Mouse (Mus musculus) spleen, postnatal 14 days (tissue): Measurements from ENCODE around the gene Atp13a4.

ENCODE experiments used
- DNase-seq, 2 experiments: peaks; one replicate each; pipeline ENCODE4 v3.0.0; 2021 to 2022; ENCODE audit warnings: low spot score in 2 of 2

Gene Atp13a4

DNA sequence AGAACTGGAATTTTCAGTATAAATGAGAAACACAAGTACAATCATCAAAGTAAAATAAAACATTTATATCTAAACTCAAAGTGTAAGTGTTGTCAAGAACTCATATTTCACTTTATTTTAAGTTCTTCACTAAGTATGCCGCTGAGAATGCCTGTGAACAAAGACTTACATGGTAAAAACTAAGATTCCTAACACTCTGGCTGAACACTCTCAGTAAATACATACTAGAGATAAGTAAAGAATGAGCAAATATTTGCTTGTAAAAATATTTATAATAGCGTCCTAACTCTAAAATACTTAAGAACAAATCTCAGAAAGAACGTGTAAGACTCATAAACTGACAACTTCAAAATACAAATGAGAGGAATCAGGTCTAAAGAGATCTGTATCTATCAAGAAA, 80.9 kb downstream of the Atp13a4 start:
- no peak for DNase-seq

DNA sequence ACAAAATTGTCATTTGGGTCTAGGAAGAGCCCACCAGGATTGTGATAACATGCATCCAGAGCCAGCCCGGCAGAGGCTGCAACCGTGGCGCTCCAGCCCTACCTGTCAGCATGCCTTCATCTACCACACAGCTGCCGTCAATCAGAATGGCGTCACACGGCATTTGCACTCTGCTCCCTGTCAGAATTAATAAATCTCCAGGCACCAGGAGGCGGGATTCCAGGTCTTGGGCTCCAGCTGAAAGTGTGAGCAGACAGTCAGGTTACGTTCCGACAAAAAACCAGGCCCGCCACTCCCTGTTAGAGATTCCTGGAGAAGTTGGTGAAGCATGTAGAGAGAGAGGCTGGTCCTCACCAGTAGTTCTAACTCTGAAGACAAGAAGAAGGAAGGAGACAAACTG, 85.3 kb downstream of the Atp13a4 start:
- DNase-seq, result no peak

DNA sequence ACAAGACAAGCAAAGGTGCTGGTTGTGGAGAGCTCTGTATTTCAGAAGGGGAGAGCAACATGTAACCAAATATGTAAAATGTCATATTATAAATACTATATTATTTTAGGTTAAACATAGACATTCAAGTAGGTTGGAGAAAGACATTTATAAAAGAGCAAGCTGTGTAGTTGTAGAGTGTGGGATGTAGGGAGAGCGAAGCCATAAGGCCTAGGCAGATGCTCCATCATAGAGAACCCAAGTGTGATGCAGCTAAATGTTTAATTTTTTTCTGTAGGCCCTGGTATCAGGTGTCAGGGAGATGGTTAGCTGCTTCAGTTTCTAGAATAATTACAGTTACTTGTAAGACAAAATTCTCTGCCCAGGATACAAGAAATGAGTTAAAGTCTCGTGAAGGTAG, 87.8 kb downstream of the Atp13a4 start:
- DNase-seq, result no peak

DNA sequence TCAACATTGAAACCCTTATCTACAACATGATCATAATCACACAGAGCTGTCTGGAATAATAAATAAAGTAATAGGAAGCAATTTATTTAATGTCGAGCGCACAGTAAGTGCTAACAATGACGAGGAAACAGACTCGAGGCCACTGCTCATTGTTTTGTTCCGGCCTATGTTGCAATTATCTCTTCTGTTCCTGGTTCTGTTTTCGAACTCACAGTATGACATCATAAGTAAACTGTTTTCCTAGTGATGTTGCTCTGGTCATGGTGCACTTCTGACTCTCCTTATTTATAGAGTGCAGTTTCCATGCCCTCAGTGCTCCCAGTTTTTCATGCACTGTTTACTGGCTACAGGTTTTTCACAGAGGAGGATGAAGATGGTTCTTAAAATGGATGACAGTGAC, 91.4 kb downstream of the Atp13a4 start:
- DNase-seq, result no peak

DNA sequence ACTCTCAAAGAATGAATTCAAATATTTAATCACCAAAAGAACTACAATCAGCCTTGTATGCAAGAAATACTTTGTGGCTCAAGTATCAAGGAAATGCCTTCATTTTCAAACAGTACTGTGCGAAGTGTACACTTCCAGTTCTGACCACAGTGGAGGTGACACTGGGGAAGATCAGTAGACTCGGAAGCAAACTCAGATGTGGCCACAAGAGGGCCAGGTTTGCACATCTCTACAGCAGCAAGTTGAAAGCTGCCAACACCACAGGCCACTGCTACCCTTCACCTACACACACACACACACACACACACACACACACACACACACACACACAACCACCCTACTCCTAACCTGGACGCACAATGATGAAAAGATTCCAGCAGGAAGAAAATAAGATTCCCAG, 93.0 kb downstream of the Atp13a4 start:
- no peak for DNase-seq

DNA sequence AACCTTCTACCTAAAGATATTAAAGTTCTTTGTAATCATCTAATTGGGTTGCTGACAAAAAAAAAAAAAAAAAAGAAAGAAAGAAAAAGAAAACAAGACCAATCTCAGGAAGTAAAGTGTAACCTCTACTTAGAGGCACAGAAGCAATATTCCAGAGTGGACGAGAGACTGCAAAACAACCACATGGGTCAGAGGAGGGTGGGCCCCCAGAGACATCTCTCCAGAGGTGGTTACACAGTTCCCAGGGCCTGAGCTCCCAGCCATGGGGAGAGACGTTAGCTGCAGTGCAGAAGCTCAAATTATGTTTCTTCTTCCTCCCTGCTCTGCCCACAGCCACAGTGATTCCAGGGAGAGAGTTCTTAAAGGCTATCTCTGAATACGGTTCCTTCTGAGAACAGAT, 102.5 kb downstream of the Atp13a4 start:
- DNase-seq, result no peak

DNA sequence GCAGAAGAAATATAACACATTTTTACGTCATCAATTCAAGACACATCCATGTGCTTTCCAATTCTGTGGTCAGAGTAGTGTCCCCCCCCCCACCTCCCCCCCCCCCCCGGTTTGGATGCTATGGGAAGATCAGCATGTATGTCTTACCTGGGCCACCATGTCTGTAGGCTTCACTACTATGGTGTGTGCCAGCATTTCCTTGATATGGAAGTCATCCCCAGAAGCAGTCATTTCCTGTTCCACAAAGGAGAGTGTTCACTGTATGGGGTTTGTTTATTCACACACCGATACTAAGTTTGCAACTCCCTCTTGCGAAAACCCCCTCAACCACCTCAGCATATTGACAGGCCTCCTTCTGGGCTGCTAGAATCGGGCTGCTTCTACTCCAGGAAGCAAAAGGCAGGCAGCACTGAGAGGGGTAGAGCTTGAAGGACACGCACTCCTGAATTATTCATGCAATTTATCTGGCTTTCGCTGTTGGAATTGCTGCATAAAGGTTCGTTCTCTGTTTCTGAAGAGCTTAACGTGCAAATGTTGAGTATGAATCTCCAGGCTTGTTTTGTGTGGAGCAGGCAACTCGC, 103.2 kb downstream of the Atp13a4 start:
- no peak for DNase-seq

DNA sequence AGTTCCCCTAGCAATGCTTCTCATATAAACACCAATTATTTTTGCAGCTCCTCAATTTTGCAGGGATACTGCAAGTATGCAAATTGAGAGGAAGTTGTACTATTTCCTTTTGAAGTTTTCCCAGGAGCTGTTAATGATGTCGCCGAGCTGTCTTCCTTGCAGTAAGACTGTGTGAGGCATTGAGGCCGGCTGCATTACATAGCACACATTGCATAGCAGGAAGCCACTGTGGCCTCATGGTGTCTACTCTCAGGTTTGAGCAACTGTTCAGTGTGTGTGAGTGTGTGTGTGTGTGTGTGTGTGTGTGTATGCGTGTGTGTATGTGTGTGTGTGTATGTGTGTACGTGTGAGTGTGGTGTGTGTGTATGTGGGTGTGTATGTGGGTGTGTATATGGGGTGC, 106.6 kb downstream of the Atp13a4 start:
- DNase-seq, result no peak

DNA sequence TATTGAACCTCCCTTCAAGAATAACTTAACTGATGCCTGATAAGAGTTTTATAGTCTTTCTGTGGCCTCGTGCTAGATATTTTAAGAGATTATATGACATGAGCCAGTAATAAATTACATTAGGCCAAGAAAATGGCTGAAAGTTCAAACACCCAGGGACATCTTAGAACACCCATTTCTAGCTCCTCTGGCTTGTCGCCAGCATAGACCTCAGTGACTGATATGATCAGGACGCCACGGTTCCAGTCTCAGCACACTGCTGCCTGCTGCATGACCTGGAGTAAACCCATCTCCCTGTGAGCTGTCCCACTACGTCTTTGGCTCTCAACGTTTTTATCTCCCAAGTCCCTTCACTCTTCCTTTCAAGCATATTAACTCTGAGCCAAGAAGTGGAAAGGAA, 108.9 kb downstream of the Atp13a4 start:
- no peak for DNase-seq

DNA sequence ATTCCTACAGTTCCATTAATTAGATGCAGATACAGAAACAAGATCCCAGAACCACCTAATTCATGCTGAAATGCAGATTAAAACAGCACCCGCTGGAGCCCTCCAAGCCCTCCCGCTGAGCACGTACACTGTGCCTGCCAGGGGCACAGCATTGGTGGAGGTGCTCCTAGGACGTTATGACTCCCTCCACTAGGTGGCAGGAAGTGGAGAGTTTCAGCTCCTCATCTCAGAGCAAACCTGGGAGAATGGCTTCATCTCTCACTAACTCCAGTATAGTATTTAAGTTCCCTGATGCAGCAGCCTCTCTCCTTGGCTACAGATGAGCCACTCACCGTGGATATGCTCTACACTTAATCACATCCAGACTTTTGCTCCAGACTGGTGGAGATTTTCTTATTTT, 110.0 kb downstream of the Atp13a4 start:
- no peak for DNase-seq

DNA sequence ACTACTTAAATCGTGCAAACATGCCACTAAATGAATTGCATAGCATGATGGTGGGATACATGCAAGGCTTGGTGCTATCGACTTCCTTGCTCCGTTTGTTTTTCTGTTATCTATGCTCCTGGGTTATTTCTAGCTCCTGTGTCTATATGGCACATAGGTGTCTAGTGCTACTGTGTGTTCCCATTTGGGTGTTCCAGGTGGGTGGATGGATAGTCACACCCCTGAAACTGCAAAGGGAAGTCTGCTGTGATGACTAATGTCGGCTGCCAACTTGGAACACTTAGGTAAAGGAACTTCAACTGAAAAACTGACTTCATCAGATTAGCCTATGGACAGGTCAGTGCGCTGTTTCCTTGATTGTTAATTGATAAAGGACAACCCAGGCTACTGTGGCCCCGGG, 129.8 kb downstream of the Atp13a4 start:
- DNase-seq, result no peak

DNA sequence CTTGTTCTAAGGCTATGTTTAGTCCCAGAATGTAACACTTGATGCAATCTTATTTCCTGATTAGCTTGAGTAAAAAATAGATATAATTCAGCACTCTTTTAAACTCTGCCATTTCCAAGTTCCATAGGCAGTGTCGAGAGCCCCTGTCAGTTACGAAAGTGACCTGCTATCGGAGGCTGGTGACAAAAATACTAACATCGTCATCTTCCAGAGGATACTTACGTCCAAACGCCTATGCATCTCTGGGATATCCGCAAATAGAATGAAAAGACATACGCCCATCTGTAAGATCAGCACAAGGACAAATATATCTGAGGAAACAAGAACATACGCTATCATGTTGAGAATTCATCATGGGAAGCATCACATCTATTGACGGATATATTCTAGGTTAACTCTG, 137.3 kb downstream of the Atp13a4 start:
- no peak for DNase-seq

DNA sequence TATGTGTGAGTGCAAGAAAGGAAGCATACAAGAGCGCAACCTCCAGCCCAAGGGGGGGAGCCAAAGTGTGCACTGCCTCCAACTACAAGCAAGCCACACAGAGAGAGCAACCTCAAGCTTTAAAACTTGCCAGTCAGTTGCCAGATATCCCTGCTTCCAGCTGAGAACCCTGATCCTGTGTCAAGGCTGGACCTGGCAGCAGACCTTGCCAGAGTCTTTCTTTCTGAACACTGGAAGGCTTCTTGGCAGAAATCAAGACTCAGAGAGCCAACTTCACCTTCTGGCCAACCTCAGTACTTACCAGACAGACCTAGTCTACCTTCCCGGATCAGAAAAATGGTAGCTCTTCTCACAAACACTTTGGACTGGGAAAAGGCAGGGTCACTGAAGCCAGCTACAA, 145.6 kb downstream of the Atp13a4 start:
- DNase-seq, result no peak

DNA sequence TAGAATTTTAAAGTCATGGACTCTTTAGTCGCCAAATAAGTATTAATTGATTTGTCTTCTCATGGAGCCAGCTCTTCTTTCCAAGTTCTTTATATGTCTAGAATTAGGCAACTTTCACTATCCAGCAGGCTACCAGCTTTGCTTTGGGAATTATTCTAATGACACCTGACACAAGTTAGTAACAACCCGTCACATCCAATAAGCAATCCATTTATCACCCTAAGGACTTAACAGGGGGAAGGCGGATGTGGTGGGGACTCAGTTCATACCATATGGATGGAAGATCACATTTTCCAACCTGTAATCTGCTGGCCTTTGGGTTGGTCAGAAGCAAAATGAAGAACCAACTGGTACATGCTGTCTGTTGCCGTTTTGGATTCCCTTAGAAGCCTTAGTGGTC, 159.9 kb downstream of the Atp13a4 start:
- no peak for DNase-seq

DNA sequence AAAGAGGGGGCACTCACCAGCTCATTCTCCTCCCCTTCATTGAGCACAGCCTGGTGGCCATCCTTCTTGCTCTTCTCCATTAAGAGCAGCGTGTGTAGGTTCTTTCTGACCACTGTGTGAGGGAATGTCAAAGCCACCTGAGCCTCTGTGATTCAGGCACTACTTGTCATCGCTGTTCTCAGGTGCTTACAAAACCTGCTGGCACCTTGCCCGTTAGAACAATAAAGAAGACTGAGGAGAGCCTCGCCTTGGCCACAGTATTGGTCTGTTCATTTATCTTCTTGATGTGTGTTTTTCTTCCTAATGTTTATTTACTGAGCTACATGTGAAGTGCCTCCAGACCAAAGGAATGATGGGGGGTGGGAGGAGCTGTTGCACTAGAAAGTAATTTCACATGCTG, 166.2 kb downstream of the Atp13a4 start, which contains the start of gene Atp13a5:
Atp13a5 (minus strand) TSS at position 275 of the 400 bp plus-strand sequence.
- DNase-seq, result no peak

DNA sequence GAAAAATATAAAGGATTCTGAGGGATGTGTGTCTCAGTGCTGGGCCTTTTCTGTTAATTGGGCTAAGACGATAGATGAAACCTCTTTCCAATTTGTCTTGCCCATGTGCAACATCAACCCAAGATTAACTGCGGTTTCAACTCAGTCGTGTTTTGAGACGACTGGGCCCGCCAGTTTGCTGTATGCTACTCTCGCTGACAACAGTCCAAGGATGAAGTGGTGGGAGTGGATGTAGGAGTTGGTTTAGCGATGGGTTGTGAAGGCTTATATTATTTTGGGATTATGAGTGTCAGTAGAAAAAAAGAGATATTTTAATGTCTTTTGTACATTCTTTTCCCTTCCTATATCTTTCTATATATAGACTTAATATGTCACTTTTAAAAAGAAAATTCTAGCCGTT, 170.0 kb downstream of the Atp13a4 start:
- no peak for DNase-seq
